Mouse (Mus musculus) embryonic fibroblast, embryonic 13.5 days (primary cell): Measurements from ENCODE around the gene Camk1d.

Experiments used
- CTCF ChIP-seq: IDR thresholded peaks from 2 replicates; pipeline ENCODE4 v1.5.1; 2011; ENCODE audit warnings: mild to moderate bottlenecking, control low read depth, low read length, moderate library complexity, borderline replicate concordance; ENCODE audit not compliant: insufficient read depth
- POLR2A ChIP-seq: IDR thresholded peaks from 2 replicates; pipeline ENCODE4 v1.6.1; 2011; ENCODE audit warnings: low read depth, mild to moderate bottlenecking, control low read depth, low read length, moderate library complexity

GRCm38 (mm10) chr2:5624379-5624778, 89.9 kb downstream of the Camk1d start:
- TF ChIP-seq CTCF (no peak), POLR2A (no peak)
